Mouse (Mus musculus): ENCODE data around the gene Zscan12.
A peak's percentile ranks its signal among the peaks of the same experiment; 100 is the strongest.

Zscan12 gene

DNA sequence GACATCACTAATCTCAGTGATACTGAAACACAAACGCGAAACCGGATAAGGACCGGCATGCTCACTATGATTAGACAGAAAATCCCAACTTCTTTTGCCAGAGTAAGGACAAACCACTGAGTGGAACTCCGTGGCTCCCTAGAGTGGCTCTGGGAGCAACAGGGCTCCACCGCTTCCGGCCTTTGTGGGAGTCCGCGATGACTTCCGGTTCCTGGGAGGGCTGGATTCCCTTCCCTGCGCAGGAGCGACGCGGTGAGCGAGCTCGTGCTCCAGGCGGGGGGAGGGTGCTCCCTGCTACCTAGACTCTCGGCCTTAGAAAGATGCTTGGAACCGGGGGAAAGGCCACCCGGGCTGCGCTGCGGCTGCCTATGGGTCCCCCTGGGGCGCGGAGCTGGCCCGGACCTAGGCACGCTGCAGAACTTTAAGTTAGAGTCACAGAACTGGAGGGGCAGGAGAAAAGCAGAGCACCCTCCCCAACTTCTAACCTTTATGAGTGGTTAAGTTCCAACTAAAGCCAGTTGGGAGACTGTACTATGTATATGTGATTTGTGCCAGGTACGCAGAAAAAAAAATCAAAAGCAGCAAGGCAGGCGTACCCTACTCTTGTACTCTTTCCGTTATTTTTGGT lies at the start of gene Zscan12:
Gene Zscan12 (plus strand): TSS at position 200 of the 628 bp plus-strand sequence.
- peak; percentile 75 for DNase-seq (ENCODE audit: low spot score)

DNA sequence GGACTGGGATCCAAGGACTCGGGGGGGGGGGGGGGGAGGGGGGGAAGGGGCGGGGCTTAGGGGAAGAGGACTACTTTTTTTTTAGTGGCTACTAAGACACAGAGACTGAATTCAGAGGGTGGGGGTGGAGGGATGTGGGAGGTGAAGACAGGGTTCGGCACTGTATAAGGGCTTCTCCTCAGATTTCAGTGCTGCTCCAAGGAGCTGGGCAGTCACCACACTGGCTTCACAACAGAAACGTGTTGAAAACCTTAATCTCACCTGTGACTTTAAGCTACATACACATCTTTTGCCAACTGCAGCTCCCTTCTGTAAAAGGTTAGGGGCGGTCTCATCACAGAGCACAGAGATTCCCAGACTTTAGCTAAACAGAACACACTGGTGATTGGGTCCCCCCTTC lies 49.8 kb upstream of the Zscan12 start:
- no peak for DNase-seq (ENCODE audit: low spot score)

DNA sequence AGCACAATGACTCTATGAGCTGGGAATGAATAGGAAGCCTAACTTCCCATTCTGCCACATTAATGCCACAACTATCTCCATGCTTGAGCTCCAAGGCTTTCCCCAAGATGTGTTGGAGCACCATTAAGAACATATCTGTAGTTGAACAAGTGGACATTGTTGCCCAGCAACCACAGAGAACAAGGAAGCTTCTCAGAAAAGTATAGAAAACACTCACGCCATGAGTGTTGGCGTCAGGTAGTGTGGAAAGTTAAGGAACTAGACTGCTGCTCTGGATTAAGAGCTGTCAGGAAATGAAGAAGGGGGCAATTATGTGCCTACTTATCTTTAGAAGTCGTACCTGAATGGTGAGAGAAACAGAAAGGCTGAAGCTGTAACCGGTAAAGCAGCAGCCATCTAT lies 48.7 kb upstream of the Zscan12 start:
- DNase-seq (ENCODE audit: low spot score), result no peak

DNA sequence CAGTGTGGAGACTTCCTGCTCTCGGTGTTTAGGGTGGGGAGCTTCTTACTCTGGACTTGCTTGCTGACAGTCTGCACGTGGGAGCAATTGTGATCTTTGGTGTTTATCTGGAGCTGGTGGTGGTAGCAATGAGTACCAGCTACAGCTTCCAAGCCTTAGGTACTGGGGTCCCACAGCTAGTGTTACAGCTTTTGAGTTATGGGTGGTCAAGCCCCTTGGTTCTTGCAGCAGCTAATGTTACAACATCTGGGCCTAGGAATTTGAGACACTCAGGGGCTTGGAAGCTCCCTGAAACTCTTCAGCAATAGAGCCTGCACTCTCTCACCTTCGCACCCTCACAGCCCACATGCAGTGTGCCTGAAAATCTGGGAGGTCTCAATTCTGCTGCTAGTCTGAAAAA lies 42.4 kb upstream of the Zscan12 start:
- no peak for DNase-seq (ENCODE audit: low spot score)

DNA sequence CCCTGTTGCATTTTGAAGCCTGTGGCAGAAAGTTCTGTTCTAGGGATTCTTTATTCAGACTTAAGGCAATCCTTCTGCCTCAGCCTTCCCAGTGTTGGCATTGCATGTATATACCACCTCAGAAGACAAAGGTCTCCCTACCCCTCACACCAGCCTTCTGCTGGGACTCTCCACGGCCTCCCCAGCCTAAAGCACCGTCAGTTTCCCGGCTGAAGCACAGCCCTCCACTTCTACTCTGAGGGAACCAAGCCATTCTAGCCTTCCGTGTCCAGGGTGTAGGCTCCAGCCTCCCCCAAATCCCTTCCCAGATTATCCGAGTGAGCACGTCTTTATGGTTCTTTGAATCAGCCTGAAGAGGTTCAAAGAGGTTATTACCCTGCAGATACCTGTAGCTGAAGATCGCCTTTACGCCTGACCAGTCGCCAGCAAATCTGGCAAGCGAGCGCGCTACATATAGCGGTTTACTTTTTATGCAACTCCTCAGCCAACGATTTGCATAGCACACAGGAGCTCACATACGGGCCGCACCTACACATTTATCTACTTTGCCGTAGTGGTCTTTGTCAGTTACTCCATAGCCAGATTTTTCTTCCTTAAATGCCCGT lies 40.6 kb upstream of the Zscan12 start:
- no peak for DNase-seq (ENCODE audit: low spot score)

DNA sequence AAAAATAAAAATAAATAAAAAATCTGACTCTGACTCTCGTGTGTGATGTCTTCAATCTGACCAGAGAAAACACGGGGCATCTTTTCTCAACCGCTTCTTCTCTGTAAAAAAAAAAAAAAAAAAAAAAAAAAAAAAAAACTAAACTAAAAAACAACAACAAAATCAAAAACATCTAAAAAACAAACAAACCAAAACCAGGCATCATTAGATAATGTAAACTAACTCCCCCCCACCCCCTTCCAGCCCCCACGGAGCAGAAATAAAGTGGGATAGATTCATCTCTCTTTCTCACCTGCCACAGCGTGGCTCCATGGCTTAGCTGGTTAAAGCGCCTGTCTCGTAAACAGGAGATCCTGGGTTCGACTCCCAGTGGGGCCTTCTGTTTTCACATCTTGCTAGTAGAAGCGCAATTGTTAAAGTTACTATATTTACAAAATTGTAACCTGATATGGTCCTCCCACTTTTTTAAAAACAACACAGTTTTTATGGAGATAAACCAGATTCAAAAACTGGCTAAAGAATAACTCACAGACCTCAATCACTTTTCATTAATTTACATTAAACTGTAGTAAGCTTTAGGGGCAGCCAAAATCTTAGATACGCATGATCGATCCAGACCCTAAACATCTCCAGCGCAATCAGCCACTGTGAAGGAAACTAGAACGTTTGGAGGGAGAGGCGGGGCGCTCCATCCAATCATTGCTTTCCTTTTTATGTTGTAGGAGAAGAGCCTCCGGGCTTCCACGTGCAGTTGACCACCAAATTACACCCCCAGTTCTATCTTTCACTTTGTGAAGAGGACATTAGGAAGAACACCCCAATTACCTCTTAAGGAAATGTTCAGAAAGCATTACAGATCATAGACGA lies 39.9 kb upstream of the Zscan12 start:
- no peak for DNase-seq (ENCODE audit: low spot score)

DNA sequence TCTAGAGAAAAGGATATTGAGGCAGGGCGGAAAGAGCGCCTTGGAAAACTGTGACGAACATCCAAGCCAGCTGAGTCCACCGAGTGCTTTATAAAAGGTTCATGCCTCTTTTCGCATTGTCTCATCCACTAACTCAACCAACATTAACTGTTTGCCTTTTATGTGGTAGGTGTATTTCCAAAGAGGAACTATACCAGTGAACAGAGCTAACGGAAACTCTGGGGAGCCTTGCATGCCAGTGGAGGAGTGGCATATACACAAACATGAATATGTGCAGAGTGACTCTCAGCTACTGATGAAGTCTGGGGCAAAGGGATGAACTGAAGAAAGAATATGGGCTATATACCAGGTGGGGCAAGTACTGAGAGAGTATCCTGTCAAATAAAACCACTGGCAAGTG lies 39.2 kb upstream of the Zscan12 start:
- no peak for DNase-seq (ENCODE audit: low spot score)

DNA sequence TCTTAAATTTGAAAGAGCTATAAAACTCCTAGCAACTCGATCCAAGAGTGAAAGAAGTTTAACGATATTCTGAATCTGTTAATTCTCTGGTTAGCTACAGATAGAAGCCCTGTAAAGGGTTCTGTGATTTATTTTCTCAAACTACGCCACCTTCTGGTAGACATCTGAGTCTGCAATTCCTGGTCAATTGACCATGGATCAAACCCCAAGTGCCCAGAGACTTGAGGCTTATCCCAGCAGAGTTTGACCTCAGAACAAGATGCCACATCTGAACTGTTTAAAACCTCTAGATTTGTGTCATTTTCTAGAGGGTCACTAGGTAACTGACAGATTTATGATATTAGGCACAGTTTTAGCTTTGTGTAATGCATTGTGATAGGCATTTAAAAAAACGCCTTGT lies 36.4 kb upstream of the Zscan12 start:
- no peak for DNase-seq (ENCODE audit: low spot score)

DNA sequence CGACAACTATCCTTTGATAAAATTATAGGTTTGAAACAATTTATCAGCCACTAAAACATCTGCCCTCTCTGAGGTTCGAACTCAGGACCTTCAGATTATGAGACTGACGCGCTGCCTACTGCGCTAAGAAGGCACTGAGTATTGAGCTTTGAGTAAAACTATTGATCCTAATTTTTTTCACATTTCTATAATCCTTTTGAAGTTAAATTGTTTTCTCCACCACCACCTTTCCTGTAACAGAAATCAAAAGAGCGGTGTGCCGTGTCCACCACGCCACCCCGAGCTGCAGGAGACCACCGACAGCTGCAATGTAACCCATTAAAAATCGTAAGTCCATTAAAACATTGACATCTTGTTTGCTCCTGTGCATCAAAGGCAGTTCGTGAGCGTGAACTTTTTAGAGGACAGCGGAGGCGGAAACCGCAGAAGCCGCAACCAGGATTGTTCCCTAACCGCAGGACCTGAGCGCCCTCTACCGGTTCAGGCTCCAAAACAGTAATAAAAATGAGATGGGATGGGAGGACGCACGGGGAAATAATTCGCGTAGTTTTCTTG lies 35.9 kb upstream of the Zscan12 start:
- peak; percentile 73 for DNase-seq (ENCODE audit: low spot score)

DNA sequence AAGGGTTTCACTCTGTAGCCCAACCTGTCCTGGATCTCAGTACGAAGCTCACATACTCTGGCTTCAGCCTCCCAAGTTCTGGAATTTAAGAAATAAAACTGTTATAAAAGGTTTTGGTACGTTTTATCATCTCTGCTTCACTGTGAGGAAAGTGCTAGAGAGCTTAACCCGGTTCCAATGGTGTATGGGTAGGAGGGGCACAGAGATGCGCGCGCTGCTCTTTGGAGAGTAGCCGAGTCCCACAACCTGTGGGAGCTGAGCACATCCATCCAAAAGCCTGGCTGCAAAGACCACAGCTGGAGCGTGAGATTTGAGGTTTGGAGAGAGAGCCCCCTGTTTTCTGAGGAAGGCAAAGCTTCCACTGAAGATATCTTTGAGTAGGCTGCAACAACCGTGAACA lies 35.2 kb upstream of the Zscan12 start:
- DNase-seq (ENCODE audit: low spot score), result no peak

DNA sequence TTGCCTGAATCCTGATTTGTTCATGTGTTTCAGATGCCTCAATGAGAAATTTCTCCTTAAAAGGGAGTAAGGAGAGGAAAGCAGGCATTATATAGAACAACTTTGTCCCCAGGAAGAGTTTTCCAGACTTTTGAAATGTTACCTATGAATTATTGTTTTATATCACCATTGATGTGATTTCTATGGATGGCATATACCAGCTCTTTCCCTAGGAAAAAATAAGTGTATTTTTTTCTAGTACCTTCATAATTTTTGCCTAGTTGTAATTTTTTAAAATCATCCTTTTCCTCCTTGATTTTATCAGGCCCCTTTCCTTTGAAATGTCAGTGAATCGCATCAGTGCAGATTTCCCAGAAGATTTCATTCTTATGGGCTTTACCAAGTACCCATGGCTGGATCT lies 16.0 kb upstream of the Zscan12 start, which contains the start of gene Olfr1367:
Gene Olfr1367 (plus strand): TSS at position 301 of the 400 bp plus-strand sequence.
- DNase-seq (ENCODE audit: low spot score), result no peak

DNA sequence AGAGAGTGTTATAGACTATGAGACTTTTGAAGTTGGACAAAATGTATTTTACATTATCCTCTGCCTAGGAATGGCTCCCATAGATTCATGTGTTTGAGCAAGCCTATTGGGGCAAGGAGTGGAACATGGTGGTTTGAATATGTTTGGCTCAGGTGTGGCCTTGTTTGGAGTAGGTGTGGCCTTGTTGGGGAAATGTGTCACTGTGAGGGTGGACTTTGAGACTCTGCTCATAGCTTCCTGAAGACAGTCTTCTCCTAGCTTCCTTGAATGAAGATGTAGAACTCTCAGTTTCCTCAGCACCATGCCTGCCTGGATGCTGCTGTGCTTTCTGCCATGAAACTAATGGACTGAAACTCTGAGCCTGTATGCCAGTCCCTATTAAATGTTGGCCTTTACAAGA lies 12.0 kb upstream of the Zscan12 start:
- no peak for DNase-seq (ENCODE audit: low spot score)

DNA sequence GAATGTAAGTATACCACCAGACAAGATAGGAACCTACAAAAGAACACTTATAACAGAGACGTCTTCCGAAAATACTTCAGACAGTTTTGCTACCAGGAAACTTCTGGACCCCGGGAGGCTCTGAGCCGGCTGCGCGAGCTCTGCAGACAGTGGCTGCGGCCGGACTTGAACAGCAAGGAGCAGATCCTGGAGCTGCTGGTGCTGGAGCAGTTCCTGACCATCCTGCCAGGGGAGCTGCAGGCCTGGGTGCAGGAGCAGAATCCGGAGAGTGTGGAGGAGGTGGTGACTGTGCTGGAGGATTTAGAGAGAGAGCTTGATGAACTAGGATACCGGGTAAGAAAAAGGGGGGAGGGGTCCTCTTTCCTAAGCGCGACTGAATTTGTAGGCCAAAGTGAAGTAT lies 1.1 kb downstream of the Zscan12 start:
- no peak for DNase-seq (ENCODE audit: low spot score)

DNA sequence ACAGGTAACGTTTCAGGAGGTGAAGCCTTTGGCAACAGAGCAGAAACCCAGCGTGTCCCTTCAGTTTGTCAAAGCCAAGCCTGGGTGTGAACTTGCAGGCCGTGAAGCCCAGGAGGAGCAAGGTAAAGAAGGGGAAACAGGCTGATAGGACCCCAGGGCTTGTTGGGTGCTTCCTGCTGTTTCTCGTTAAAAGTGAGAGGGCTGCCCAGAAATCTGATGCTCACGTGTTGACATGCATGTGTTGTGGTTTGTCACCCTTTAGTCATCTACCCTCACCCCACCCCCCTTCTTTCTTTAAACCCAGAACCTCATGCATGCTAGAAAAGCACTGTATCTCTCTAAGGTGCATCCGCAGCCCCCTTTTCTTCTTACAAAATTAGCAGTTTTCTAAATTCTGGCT lies 4.0 kb downstream of the Zscan12 start:
- no peak for DNase-seq (ENCODE audit: low spot score)

DNA sequence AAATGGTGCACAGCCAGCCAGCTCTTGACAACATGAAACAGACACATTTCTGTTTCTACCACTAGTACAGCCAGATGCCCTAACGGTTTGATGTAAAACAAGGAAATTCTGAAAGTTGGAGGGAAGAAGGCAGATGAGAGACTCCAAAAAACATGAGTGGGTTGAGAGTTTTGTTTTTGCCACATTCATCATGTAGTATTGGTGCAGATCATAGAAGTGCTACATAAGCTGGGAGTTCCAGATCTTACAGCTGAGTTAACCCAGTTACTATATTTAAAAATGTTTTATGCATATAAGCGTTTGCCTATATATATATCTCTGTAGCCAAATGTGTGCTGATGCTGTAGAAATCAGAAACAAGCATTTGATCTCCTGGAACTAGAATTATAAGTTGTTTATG lies 10.1 kb downstream of the Zscan12 start:
- DNase-seq (ENCODE audit: low spot score), result no peak

DNA sequence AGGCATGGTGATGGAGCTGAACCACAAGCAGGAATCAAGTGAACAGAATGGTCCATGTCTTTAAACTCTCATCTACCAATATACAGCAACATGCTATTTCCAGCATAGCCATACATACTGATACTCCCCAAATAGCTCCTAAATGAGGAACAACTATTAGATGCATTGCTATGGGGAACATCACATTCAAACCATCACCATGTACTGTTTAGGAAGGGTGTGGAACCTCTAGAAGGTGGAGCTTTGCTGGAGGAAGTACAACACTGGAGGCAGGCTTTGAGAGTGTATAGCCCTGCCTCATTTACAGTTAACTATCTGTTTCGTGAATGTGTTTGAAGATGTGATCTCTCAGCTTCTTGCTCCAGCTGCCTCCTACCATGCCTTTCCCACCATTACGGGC lies 15.2 kb downstream of the Zscan12 start:
- no peak for DNase-seq (ENCODE audit: low spot score)

DNA sequence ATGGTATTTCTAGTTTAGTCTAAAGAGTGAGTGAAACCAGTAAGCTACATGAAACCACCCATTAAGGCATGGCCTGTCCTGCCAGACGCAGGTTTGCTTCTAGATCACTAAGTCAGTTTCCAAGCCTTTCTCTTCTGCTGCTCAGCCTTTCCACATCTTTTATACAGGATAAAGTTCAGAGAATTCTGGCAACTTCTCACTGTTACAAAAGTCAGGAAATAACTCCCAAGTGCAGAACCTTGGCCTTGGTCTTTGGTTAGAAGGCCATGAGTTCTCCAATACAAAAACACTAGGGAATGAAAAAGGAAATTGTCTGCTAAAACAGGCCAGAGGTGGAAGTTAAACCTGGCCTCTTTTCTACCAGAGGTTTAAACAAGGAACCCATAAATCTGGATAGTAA lies 32.6 kb downstream of the Zscan12 start:
- DNase-seq (ENCODE audit: low spot score), result no peak

DNA sequence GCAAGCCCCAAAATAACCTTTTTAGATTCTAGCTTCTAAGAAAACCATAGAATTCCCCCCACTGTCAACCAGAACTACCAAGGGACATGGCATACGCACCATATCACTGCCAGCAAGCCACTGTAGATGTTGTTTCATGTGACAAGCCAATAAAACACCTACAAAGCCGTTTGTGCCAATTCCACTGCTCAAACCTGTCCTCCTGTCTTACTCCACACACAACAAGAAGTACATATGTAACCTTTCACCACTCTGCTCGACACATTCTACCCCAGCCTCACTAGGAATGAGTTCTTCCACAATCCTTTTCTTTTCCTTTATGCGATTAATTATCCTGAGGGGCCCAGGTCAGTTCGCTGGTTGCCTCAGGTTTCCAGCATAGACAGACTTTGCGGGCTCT lies 33.0 kb downstream of the Zscan12 start:
- DNase-seq (ENCODE audit: low spot score), result no peak

DNA sequence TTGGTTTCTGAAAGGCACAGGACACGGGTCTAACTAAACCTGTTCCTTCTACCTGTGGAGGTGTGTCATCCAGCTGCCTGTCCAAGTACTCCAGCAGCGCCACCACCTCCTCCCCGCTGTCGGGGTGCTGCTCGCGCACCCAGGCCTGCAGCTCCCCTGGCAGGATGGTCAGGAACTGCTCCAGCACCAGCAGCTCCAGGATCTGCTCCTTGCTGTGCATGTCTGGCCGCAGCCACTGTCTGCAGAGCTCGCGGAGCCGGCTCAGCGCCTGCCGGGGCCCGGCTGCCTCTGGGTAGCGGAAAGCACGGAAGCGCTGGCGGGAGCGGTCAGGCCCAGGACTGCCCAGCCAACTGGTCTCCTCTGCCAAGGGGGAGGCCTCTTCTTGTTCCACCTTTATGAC lies 33.4 kb downstream of the Zscan12 start:
- peak; percentile 20 for DNase-seq (ENCODE audit: low spot score)

DNA sequence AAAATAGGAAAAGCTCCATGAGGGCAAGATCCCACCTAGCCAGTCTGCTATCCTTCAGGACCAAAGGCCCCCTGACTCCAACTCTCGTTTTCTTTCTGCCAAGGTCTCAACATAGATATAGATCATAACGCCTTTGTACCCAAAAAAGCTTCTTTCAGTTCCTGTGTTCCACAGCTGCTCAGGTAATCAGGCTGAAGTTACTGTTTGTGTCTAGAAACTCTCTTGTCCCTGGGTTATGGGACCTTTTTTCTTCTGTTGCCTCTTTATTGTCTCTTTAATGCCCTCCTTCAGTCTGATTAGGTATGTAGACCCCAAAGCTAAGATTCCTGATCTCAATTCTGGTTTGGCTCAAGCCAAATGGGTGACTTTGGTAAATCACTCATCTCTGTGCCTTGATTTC lies 34.9 kb downstream of the Zscan12 start:
- no peak for DNase-seq (ENCODE audit: low spot score)

DNA sequence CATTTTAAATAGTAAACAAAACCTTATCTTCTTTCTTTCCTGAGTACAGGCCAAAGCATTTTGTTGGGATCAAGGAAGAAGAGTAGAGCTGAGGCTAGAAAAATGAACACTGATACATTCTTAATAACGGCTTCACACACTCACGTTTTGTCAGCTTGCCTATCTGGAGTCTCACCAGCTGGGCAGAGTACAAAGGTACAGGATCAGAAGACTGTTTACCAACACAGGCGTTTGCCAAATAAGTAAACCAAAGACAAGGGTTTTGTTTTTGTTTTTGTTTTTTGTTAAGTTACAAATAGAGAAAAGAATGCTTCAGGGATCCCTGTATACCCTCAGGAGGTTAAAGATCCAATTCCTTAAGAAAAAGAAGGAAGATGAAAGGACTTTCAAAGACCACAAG lies 38.5 kb downstream of the Zscan12 start:
- DNase-seq (ENCODE audit: low spot score), result no peak

DNA sequence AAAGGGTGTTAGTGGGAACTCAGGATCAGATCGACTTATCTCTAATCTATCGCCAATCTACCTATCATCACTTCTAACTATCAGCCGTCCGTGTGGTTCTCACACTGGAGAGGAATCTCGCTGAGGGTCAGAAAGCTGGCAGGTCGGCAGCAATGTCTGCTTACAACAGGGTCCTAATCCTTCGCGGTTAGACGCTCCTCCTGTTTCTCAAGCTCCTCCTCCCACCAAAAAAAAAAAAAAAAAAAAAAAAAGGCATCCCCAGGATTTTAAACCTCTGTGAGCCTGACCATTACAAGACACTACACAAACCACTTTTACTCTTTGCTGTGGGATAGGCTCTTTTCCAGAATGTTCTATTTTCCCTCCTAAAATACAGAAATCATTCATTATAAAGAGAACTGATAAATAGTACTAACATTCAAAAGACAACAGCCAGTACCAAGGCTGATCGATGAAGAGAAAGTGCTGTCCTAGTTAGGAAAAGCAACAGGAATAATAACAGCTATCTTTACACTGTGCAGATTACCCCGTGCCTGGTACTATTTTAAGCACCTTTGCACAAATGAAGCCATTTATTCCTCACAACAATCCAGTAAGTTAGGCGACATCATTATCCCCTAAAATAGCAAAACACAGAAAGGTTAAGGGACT lies 39.1 kb downstream of the Zscan12 start:
- no peak for DNase-seq (ENCODE audit: low spot score)

All from ovary, postnatal 14 days (tissue).